Mouse (Mus musculus) right cerebral cortex, postnatal 10 days (tissue): ENCODE data around the gene Dip2b.
"Not testable (repeated sequence)": the region's sequence is repeated elsewhere in the genome, so short reads cannot be mapped to it uniquely, and the experiment has no call there.

Experiments
- DNase-seq, 2 experiments: peaks; one replicate each; pipeline ENCODE4 v3.0.0; 2021; ENCODE audit warnings: low spot score in 2 of 2

Gene Dip2b

DNA sequence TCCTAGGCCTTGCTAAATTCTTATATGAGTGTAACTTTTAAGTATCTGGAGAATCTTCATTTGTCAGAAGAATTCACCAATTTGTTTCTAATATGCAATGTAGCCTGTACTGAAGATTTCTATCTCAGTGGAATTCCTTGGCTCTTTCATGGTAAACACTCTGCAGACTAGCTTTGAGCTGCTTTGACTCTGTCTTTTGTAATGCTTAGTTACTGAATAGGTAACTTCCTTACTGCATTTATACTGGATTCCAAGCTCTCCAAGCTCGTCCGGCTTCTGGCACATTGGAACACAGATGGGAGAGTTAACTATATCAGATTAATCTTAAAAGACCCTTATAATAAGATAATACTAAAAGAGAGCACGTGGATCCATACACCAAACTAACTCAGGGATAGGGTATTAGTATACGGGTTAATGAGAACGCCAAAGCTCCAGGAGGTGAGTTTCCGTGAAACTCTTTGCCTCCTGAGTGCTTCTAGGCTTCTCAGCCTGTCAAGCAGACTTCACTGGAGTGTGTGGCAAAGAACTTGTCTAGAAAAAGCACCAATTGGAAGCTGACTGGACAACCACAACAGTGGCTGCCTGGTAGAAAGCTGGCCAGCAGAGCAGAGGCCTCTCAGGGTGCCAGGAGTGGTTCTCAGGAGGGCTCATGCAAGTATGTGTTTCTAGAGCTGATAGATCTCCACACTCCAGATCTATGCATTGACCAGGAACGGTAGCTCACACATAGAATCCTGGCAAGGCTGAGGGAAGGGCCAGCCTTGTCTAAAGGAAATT is 220.4 kb downstream of the Dip2b start:
- DNase-seq: no peak

DNA sequence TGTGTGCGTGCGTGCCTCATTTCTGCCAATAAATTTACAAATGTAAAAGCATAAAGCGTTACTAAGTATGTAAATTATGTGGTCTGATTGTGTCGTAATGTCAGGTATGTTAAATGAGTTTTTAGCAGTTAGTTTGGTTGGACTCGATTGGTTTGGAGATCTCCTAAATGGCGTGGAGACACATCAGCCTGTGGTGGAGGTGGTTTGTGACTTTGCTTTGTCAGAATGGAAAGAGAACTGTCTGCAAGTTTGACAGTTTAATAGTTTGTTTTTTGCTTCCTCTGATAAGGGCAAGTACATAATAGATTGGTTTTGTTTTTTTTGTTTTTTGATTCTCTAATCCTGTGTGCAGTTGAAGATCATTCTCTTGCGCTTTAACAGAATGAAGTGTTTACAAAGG is 221.9 kb downstream of the Dip2b start:
- not testable (repeated sequence) for DNase-seq

DNA sequence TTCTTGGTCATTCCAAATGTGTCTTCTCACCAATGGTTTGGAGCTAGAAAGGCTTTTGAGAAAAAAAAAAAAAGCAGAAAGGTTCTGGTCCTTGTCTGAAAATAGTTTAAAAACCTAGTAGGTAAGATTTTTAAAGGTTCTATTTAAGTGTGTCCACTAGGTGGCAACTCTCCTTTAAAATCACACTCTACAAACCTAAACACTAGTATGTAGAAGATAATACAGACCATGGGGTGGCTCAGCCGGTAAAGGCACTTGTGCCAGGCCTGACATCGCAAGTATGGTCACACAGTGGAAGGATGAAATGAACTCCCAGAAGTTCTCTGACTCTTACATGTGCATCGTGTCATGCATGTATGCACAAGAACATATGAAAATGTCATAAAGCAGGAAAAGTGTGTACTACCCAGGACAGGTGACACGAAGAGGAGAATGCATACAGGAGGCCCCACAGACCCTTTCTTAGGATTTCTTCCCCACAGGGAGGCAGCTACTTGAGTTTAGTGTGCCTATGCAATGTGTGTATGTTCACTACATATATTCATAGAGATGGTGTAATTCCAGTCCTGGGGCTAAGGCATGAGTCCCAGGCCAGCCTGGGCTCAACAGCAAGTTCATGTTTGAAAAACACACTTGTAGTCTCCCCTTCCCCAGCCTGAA is 224.9 kb downstream of the Dip2b start:
- no peak for DNase-seq

DNA sequence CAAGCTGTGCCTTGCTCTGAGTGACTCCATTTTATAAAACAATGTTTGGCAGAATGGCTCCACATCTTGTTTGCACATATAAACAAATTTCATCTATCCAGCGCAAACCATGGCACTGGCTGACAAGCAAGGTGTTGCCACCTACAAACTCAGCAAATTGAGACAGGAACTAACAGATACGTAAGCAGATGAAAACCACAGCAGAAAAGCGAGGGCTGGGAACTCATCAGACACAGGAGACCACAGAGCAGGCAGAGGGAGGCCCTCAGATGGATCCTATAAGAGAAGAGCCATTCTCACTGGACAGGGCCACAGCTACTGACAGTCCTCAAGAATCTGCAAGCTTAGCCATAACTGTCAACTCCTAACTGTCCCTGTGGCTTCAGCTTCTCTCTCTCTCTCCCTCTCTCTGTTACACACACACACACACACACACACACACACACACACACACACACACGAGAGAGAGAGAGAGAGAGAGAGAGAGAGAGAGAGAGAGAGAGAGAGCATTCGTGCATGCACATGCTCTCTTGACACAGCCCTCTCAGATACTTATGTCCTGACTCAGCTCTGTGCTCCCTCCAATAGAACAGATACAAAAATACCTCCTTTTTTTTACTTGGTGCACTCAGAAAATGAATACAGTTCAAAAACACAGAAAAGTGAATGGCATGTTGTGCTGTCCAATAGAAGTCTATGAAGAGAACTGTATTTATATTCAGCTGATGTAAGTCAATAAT is 227.3 kb downstream of the Dip2b start:
- no peak for DNase-seq

DNA sequence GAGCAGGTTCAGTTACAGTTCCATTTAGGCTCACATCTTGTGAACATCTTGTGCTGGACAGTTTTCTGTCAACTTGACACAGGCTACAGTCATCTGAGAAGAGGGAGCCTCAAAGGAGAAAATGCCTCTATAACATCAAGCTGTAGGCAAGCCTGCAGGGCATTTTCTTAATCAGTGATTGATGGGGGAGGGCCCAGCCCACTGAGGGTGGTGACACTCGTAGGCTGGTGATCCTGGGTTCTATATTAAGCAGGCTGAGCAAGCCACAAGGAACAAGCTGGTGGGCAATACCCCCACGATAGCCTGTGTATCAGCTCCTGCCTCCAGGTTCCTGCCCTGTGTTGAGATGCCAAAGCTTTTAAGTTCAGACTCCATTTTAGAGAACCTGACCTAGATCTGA is 230.5 kb downstream of the Dip2b start:
- DNase-seq: no peak
